Mouse (Mus musculus) stomach, embryonic 14.5 days (tissue): ENCODE data around the gene Ccdc6. TPM values are rescaled to one million over a fixed set of nuclear protein-coding genes. Genes with fewer than 3 reads are reported as not detected.

ENCODE experiments used
- ATAC-seq: fragments of 200-750 bp; cut with Nextera tagmentation; 2 replicates; pipeline ENCODE4 v1.8.0; 2017; ENCODE audit warnings: low read depth, moderate TSS enrichment; ENCODE audit not compliant: insufficient number of reproducible peaks, insufficient read depth, low FRiP score
- H3K27ac ChIP-seq: fragments of 300-500 bp; sonication (generic); 2 replicates; pipeline ENCODE4 v1.5.1; 2014; ENCODE audit warnings: mild to moderate bottlenecking, low read length, moderate library complexity, mixed read lengths
- H3K27me3 ChIP-seq: fragments of 300-500 bp; sonication (generic); 2 replicates; pipeline ENCODE4 v1.6.1; 2014; ENCODE audit warnings: low read length, control low read depth, mixed read lengths; ENCODE audit not compliant: control insufficient read depth, insufficient read depth
- H3K36me3 ChIP-seq: fragments of 300-500 bp; sonication (generic); 2 replicates; pipeline ENCODE4 v1.6.1; 2014; ENCODE audit warnings: mild to moderate bottlenecking, control low read depth, low read length, moderate library complexity, mixed read lengths; ENCODE audit not compliant: control insufficient read depth, insufficient read depth
- H3K4me1 ChIP-seq: fragments of 300-500 bp; sonication (generic); 2 replicates; pipeline ENCODE4 v1.6.1; 2014; ENCODE audit warnings: low read length, control low read depth, mixed read lengths; ENCODE audit not compliant: control insufficient read depth, insufficient read depth
- H3K4me2 ChIP-seq: fragments of 300-500 bp; sonication (generic); replicated peaks from 2 replicates; pipeline ENCODE4 v1.6.1; 2014; ENCODE audit warnings: low read depth, low read length, control low read depth
- H3K4me3 ChIP-seq: fragments of 300-500 bp; sonication (generic); 2 replicates; pipeline ENCODE4 v1.5.1; 2014; ENCODE audit warnings: low read depth, low read length, control low read depth
- H3K9ac ChIP-seq: fragments of 300-500 bp; sonication (generic); replicated peaks from 2 replicates; pipeline ENCODE4 v1.6.1; 2014; ENCODE audit warnings: low read depth, mild to moderate bottlenecking, control low read depth, low read length, moderate library complexity, mixed read lengths
- H3K9me3 ChIP-seq: fragments of 300-500 bp; sonication (generic); 2 replicates; pipeline ENCODE4 v1.6.1; 2016; ENCODE audit warnings: low read depth, low read length, control low read depth; ENCODE audit not compliant: control insufficient read depth
- WGBS: fragments of 180-500 bp; shearing (Covaris S2); extraction: QIAGEN DNeasy Blood & Tissue Kit; methylation state at CpG from one replicate; pipeline ENCODE4 v1.1.7; 2014; 5-methylcytosine and 5-hydroxymethylcytosine counted together
- polyA plus RNA-seq: library from polyadenylated mRNA; unstranded; fragments of >200 nt; fragmentation: Nextera tagmentation; extraction: Ambion mirVana; gene quantifications from 2 replicates; pipeline ENCODE4 v1.2.1, GENCODE M21; 2014

The Ccdc6 gene
- 25.1 and 27.2 TPM in 2 replicates for polyA plus RNA-seq

GRCm38 (mm10) chr10:70096366-70097188, at the start of gene Ccdc6:
TSS of gene Ccdc6 (plus strand) at chr10:70097121.
- peak within 1 kb of the TSS; percentile 89 for H3K4me2 ChIP-seq
- H3K4me1 ChIP-seq = peaks cover 21% of the 10 kb centered on the region
- H3K27ac ChIP-seq = peak within 1 kb of the TSS; percentile 89
- H3K4me3 ChIP-seq = peak within 1 kb of the TSS; percentile 92
- H3K36me3 ChIP-seq = no peaks in the 10 kb centered on the region
- peak within 1 kb of the TSS; percentile 77 for H3K9ac ChIP-seq
- no peaks in the 10 kb centered on the region for H3K27me3 ChIP-seq
- H3K9me3 ChIP-seq = no peaks in the 10 kb centered on the region
- ATAC-seq = peak; percentile 78
- WGBS = under 1% methylated on average over 43 of the region's 77 CpGs

DNA sequence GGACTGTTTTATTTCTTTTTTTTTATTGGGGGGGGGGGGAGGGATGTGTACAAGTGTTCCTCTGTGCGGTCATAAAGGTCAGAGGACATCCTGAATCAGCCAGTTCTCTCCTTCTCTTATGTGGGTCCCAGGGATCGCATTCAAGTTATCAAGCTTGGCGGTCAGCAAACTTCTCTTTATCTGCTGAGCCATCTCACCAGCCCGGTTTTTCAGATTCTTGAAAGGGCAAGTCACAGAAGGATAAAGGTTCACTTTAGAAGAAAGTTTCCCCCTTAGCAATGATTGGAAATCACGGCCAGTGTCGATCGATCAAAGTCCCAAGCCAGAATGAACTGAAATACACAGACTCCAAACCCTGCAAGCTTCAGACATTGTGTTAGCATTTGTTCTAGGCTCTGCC, 47.1 kb upstream of the Ccdc6 start:
- 64% methylated on average over 7 of the region's 7 CpGs for WGBS

GRCm38 (mm10) chr10:70055291-70055690, 41.6 kb upstream of the Ccdc6 start:
- no peak for ATAC-seq
- no peaks in the 10 kb centered on the region for H3K9me3 ChIP-seq
- H3K36me3 ChIP-seq = no peaks in the 10 kb centered on the region
- H3K4me1 ChIP-seq = no peaks in the 10 kb centered on the region
- H3K27ac ChIP-seq = no peak overlapping the region
- H3K4me2 ChIP-seq = no peak overlapping the region
- H3K27me3 ChIP-seq = no peaks in the 10 kb centered on the region
- no peak overlapping the region for H3K9ac ChIP-seq
- no peak overlapping the region for H3K4me3 ChIP-seq
- WGBS = 87% methylated on average over 2 of the region's 2 CpGs

More for the DNA sequence above, 47.1 kb upstream of the Ccdc6 start:
- Histone ChIP-seq H3K27ac (no peak overlapping the region), H3K36me3 (no peaks in the 10 kb centered on the region), H3K4me1 (no peaks in the 10 kb centered on the region), H3K4me3 (no peak overlapping the region), H3K27me3 (no peaks in the 10 kb centered on the region), H3K4me2 (no peak overlapping the region), H3K9me3 (no peaks in the 10 kb centered on the region), H3K9ac (no peak overlapping the region)
- no peak for ATAC-seq

- H3K4me3 ChIP-seq = no peak overlapping the region
- no peak overlapping the region for H3K9ac ChIP-seq
- WGBS = 49% methylated on average over 3 of the region's 3 CpGs
- no peaks in the 10 kb centered on the region for H3K36me3 ChIP-seq
- H3K9me3 ChIP-seq = no peaks in the 10 kb centered on the region
- no peak overlapping the region for H3K4me2 ChIP-seq
- H3K27me3 ChIP-seq = no peaks in the 10 kb centered on the region
- peak; percentile 56; the same call in 1 of the 2 replicates for ATAC-seq
- no peaks in the 10 kb centered on the region for H3K4me1 ChIP-seq
- H3K27ac ChIP-seq = no peak overlapping the region
These were observed 39.9 kb upstream of the Ccdc6 start for GRCm38 (mm10) chr10:70057064-70057463.

GRCm38 (mm10) chr10:70060021-70060688, 36.8 kb upstream of the Ccdc6 start:
- H3K27ac ChIP-seq = no peak overlapping the region
- no peaks in the 10 kb centered on the region for H3K27me3 ChIP-seq
- no peaks in the 10 kb centered on the region for H3K36me3 ChIP-seq
- no peaks in the 10 kb centered on the region for H3K9me3 ChIP-seq
- H3K4me2 ChIP-seq = no peak overlapping the region
- H3K9ac ChIP-seq = no peak overlapping the region
- no peak overlapping the region for H3K4me3 ChIP-seq
- no peak for ATAC-seq
- 47% methylated on average over 19 of the region's 19 CpGs for WGBS
- no peaks in the 10 kb centered on the region for H3K4me1 ChIP-seq

GRCm38 (mm10) chr10:70060689-70061081, 36.2 kb upstream of the Ccdc6 start:
- H3K27ac ChIP-seq = no peak overlapping the region
- H3K9me3 ChIP-seq = no peaks in the 10 kb centered on the region
- H3K4me1 ChIP-seq = no peaks in the 10 kb centered on the region
- H3K4me2 ChIP-seq = no peak overlapping the region
- H3K9ac ChIP-seq = no peak overlapping the region
- 0 out of 2 replicates have a peak, but pooled peaks have one; percentile 46 for ATAC-seq
- H3K4me3 ChIP-seq = no peak overlapping the region
- H3K36me3 ChIP-seq = no peaks in the 10 kb centered on the region
- 44% methylated on average over 10 of the region's 10 CpGs for WGBS
- no peaks in the 10 kb centered on the region for H3K27me3 ChIP-seq

- ATAC-seq = no peak
- no peak overlapping the region for H3K27ac ChIP-seq
- no peaks in the 10 kb centered on the region for H3K9me3 ChIP-seq
- H3K4me2 ChIP-seq = no peak overlapping the region
- H3K9ac ChIP-seq = no peak overlapping the region
- H3K27me3 ChIP-seq = no peaks in the 10 kb centered on the region
- no peaks in the 10 kb centered on the region for H3K36me3 ChIP-seq
- WGBS = 87% methylated on average over 6 of the region's 6 CpGs
- H3K4me3 ChIP-seq = no peak overlapping the region
- no peaks in the 10 kb centered on the region for H3K4me1 ChIP-seq
These were observed 32.9 kb upstream of the Ccdc6 start for GRCm38 (mm10) chr10:70063881-70064555.

- H3K27me3 ChIP-seq = no peaks in the 10 kb centered on the region
These were observed 31.7 kb upstream of the Ccdc6 start for GRCm38 (mm10) chr10:70065191-70065590.

More at GRCm38 (mm10) chr10:70065191-70065590, 31.7 kb upstream of the Ccdc6 start:
- no peak for ATAC-seq
- Histone ChIP-seq H3K9me3 (no peaks in the 10 kb centered on the region; the same call in 1 of the 2 replicates), H3K4me3 (no peak overlapping the region), H3K36me3 (no peaks in the 10 kb centered on the region), H3K4me1 (no peaks in the 10 kb centered on the region), H3K4me2 (no peak overlapping the region), H3K27ac (no peak overlapping the region), H3K9ac (no peak overlapping the region)
- WGBS = 84% methylated on average over 3 of the region's 3 CpGs
